Mouse (Mus musculus): ENCODE measurements around the gene Ptgs2.

The Ptgs2 gene

DNA sequence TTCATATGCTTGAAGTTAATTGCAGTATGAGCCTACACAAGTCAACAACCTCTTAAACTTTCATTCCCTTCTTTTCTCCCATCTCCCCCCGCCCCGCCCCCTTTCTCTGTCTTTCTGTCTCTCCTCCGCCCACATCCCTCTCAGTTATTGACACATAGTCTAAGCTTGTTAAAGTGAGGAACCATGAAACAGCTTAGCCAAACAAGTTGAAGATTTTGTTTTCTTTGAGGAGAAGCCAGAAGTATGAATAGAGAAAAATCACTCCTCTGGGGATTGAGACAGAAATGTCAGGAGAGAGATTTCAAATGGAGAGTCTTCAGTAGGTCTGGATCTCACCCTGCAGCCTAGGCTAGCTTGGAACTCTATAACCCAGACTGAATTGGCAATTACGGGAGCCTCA, 47.4 kb downstream of the Ptgs2 start:
- no peak for DNase-seq (ENCODE audit: low spot score)

DNA sequence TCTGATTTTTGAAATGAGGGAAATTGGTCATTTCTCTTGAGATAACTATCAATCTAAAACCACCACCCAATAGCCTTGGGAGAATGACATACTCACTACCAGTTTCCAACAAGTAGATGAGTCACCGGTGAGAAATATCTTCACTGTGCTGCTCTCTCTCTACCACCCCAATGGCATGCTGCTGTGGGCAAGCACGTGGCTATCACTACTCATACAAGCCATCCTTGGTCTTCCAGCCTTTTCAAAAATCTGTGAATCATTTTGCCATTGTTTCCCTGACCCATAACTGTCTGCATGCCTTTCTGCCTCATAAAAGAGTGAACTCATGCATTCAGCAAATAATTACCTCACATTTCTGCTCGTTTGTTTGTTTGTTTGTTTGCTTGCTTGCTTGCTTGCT, 51.6 kb downstream of the Ptgs2 start:
- no peak for DNase-seq (ENCODE audit: low spot score)

Data from embryo, embryonic 10.5 days (tissue).